Mouse (Mus musculus) limb, embryonic 12.5 days (tissue): ENCODE results near the gene Ier3. TPM values are rescaled to one million over a fixed set of nuclear protein-coding genes. Genes with fewer than 3 reads are reported as not detected.

ENCODE experiments used
- ATAC-seq: fragments of 200-750 bp; cut with Nextera tagmentation; 2 replicates; pipeline ENCODE4 v1.8.0; 2017; ENCODE audit warnings: low read depth, moderate TSS enrichment; ENCODE audit not compliant: insufficient number of reproducible peaks, insufficient read depth, low FRiP score, low TSS enrichment
- H3K27ac ChIP-seq: fragments of 300-500 bp; sonication (generic); 2 replicates; pipeline ENCODE4 v1.5.1; 2016; ENCODE audit warnings: mild to moderate bottlenecking, moderate library complexity
- H3K27me3 ChIP-seq: fragments of 300-500 bp; sonication (generic); 2 replicates; pipeline ENCODE4 v1.6.1; 2016; ENCODE audit warnings: mild to moderate bottlenecking, moderate library complexity
- H3K36me3 ChIP-seq: fragments of 300-500 bp; sonication (generic); 2 replicates; pipeline ENCODE4 v1.6.1; 2016; ENCODE audit warnings: mild to moderate bottlenecking, moderate library complexity
- H3K4me1 ChIP-seq: fragments of 300-500 bp; sonication (generic); replicated peaks from 2 replicates; pipeline ENCODE4 v1.6.1; 2016
- H3K4me2 ChIP-seq: fragments of 300-500 bp; sonication (generic); 2 replicates; pipeline ENCODE4 v1.6.1; 2016; ENCODE audit warnings: mild to moderate bottlenecking, moderate library complexity
- H3K4me3 ChIP-seq: fragments of 300-500 bp; sonication (generic); replicated peaks from 2 replicates; pipeline ENCODE4 v1.5.1; 2016; ENCODE audit warnings: mild to moderate bottlenecking
- H3K9ac ChIP-seq: fragments of 300-500 bp; sonication (generic); replicated peaks from 2 replicates; pipeline ENCODE4 v1.6.1; 2016; ENCODE audit warnings: mild to moderate bottlenecking, moderate library complexity
- H3K9me3 ChIP-seq: fragments of 300-500 bp; sonication (generic); 2 replicates; pipeline ENCODE4 v1.6.1; 2016; ENCODE audit warnings: mild to moderate bottlenecking, moderate library complexity
- WGBS: fragments of 180-500 bp; shearing (Covaris S2); methylation state at CpG from one replicate; pipeline ENCODE4 v1.1.7; 2016; 5-methylcytosine and 5-hydroxymethylcytosine counted together
- polyA plus RNA-seq: library from polyadenylated mRNA; unstranded; fragments of >200 nt; fragmentation: Nextera tagmentation; extraction: Ambion mirVana; gene quantifications from 2 replicates; pipeline ENCODE4 v1.2.1, GENCODE M21; 2016

Gene Ier3
- polyA plus RNA-seq, 1 experiment from 2014 or later: 9.9 TPM

DNA sequence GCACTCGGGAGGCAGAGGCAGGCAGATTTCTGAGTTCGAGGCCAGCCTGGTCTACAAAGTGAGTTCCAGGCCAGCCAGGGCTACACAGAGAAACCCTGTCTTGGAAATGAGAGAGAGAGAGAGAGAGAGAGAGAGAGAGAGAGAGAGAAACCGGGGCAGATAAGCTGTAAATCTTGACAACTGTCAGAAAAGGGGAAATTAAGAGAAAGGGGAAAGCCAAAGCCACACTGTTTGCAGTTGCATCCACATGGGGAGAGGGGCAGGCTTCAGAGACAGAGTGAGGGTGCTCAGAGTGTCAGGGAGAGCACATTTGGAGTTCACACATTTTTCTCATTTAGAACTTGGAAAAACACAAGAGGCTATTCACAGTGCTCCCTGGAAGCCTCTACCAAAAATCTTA is 33.5 kb upstream of the Ier3 start:
- no peak overlapping the region for H3K4me3 ChIP-seq
- 74% methylated on average over 3 of the region's 3 CpGs for WGBS
- no peaks in the 10 kb centered on the region for H3K4me1 ChIP-seq
- H3K9ac ChIP-seq: no peak overlapping the region
- ATAC-seq: no peak
- no peaks in the 10 kb centered on the region for H3K9me3 ChIP-seq
- H3K27me3 ChIP-seq: no peaks in the 10 kb centered on the region
- H3K27ac ChIP-seq: no peak overlapping the region
- H3K36me3 ChIP-seq: no peaks in the 10 kb centered on the region
- no peak overlapping the region for H3K4me2 ChIP-seq

DNA sequence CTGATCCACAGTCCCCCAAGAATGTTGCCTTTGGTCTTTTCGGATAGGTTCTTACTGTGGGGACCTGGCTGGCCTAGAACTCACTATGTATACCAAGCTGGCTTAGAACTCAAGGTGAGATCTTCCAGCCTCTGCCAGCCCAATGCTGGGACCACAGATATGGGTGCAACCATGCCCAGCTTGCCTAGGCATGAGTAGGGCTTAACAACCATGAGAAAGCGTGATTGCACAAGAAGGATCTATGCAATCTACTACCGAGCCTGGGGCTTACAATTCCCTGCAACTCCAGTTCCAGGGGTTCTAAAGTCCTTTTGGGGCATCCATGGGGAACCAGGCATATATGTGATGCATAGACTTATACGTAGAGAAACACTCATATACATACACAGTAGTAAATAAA is 30.6 kb upstream of the Ier3 start:
- H3K4me1 ChIP-seq: no peaks in the 10 kb centered on the region
- no peak overlapping the region for H3K4me2 ChIP-seq
- H3K36me3 ChIP-seq: no peaks in the 10 kb centered on the region
- H3K27me3 ChIP-seq: no peaks in the 10 kb centered on the region
- no peaks in the 10 kb centered on the region for H3K9me3 ChIP-seq
- H3K27ac ChIP-seq: no peak overlapping the region
- ATAC-seq: no peak
- 89% methylated on average over 4 of the region's 4 CpGs for whole genome bisulfite sequencing
- no peak overlapping the region for H3K4me3 ChIP-seq
- no peak overlapping the region for H3K9ac ChIP-seq

DNA sequence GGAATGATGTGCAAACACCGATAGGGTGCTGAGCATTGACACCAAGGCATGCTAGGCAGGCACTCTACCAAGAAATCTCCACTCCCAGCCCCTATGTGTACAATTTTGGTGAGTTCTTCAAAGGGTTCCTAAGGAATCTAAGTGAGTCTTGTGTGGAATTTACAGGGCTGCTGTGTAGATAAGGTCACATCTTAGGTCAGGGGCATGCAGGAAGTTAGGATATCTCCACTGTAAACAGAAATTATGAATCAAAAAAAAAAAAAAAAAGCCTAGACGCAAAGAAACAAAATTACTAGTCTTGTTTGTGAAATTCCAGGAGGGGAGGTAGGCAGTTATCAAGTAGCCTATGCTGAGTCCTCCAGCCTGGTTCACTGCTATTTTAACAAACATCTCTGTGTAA is 28.6 kb upstream of the Ier3 start:
- Histone ChIP-seq H3K4me3 (no peak overlapping the region), H3K4me2 (no peak overlapping the region), H3K27me3 (no peaks in the 10 kb centered on the region), H3K27ac (no peak overlapping the region), H3K4me1 (no peaks in the 10 kb centered on the region), H3K9me3 (no peaks in the 10 kb centered on the region), H3K36me3 (no peaks in the 10 kb centered on the region), H3K9ac (no peak overlapping the region)
- ATAC-seq: no peak
- 86% methylated on average over 2 of the region's 2 CpGs for WGBS

DNA sequence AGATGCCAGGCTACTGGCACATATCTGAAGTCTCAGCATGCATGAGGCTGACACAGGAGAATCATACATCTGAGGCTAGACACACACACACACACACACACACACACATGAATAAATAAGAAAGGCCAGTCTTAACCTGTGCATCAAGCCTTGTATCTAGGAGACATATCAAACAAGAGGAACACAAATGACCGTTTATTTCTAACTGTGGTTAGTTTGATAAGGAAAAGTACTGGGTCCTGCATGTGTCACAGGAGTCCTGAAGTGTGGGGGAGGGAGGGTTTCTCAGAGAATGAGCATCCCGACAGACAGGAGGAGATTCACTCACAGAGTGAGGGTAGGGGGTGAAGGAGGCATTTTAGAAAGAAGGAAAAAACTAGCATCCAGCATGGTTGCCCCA is 26.4 kb upstream of the Ier3 start:
- WGBS: 50% methylated on average over 2 of the region's 2 CpGs
- no peaks in the 10 kb centered on the region for H3K36me3 ChIP-seq
- H3K27me3 ChIP-seq: no peaks in the 10 kb centered on the region
- no peak overlapping the region for H3K9ac ChIP-seq
- no peak overlapping the region for H3K27ac ChIP-seq
- peaks cover 4% of the 10 kb centered on the region; the same call in 1 of the 2 replicates for H3K9me3 ChIP-seq
- H3K4me2 ChIP-seq: no peak overlapping the region
- H3K4me1 ChIP-seq: no peaks in the 10 kb centered on the region
- no peak for ATAC-seq
- no peak overlapping the region for H3K4me3 ChIP-seq

DNA sequence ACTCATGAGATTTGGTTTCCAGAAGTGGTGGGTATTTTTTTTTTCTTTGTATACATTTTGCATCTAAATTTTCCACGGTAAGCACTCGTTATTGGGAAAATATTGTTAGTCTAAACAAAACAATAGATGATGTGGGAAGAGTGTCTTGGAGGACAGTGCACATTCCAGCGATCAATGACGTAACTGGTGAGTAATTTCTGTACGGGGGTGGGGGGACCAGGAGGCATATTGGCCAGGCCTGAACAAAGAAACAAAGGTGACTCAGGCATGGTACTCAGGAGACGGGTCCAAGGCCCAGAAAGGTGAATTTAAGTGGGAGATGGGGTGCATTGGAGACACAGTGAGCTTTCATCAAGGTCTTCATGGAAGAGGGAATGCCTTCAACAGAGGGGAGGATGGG is 25.8 kb upstream of the Ier3 start:
- Histone ChIP-seq H3K27ac (no peak overlapping the region), H3K4me3 (no peak overlapping the region), H3K36me3 (no peaks in the 10 kb centered on the region), H3K9me3 (peaks cover 4% of the 10 kb centered on the region; the same call in 1 of the 2 replicates), H3K4me2 (no peak overlapping the region), H3K9ac (no peak overlapping the region), H3K4me1 (no peaks in the 10 kb centered on the region), H3K27me3 (no peaks in the 10 kb centered on the region)
- no peak for ATAC-seq
- 85% methylated on average over 6 of the region's 6 CpGs for WGBS

DNA sequence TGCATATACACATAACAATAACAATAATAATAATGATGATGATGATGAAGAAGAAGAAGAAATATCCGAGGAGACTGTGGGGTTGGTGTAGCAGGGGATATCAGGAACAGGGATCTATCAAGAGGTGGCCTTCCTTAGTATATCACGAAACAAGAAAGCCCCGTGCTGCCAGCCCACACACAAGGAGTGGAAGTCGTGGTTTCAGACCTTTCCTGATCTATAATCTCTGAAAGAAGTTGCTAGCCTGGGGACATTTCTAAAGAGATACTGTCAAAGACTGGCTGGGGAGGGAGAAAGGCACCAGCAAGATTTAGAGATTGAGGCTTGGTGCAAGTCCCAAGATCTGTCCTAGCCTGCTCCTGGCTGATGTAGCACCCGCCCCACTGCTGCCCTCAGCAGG is 24.6 kb upstream of the Ier3 start:
- no peaks in the 10 kb centered on the region for H3K4me1 ChIP-seq
- H3K4me3 ChIP-seq: no peak overlapping the region
- no peak for ATAC-seq
- H3K9ac ChIP-seq: no peak overlapping the region
- no peaks in the 10 kb centered on the region for H3K27me3 ChIP-seq
- no peak overlapping the region for H3K4me2 ChIP-seq
- no peak overlapping the region for H3K27ac ChIP-seq
- no peaks in the 10 kb centered on the region for H3K36me3 ChIP-seq
- 76% methylated on average over 5 of the region's 5 CpGs for WGBS
- H3K9me3 ChIP-seq: peaks cover 4% of the 10 kb centered on the region; the same call in 1 of the 2 replicates

DNA sequence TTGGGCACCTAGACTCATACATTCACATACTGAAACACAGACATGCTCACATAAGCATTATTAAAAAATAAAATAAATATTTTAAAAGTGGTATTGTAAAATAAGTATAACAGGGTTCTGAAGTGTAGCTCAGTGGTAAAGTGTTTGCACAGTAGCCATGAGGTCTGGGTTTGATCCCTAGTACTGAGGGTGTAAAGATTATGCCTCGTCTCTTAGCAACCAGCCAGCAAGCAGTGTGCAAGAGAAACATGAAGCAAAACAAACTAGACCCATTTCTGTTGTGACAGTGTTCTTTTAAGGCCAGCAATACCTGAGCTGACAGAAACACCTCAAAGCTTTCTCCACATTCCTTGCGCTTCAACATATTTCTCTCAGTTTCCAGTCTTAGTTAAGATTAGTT is 20.6 kb upstream of the Ier3 start:
- WGBS: 79% methylated on average over 2 of the region's 2 CpGs
- Histone ChIP-seq H3K9me3 (peaks cover 4% of the 10 kb centered on the region; the same call in 1 of the 2 replicates), H3K9ac (no peak overlapping the region), H3K4me2 (no peak overlapping the region), H3K4me1 (no peaks in the 10 kb centered on the region), H3K4me3 (no peak overlapping the region), H3K27me3 (no peaks in the 10 kb centered on the region), H3K36me3 (no peaks in the 10 kb centered on the region), H3K27ac (no peak overlapping the region)
- ATAC-seq: no peak

DNA sequence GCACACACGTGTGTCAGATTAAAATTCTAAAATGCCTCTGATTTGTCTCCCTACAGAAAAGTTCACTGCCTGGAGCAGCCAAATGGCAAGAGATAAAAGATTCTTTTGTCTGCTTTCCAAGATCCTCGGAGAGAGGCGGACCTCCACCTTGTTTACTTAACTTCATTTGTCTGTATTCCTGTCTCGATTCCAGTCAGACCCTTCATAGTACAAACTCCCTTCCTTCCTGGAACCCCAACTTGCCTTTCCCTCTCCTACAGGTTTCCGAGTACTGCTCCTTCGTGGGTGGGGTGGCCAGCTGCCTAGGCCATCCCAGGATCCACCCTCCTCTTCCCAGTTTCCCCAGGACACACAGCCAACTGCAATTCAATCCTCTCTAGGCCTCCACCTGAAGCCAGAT is 18.5 kb upstream of the Ier3 start:
- no peak overlapping the region for H3K27ac ChIP-seq

DNA sequence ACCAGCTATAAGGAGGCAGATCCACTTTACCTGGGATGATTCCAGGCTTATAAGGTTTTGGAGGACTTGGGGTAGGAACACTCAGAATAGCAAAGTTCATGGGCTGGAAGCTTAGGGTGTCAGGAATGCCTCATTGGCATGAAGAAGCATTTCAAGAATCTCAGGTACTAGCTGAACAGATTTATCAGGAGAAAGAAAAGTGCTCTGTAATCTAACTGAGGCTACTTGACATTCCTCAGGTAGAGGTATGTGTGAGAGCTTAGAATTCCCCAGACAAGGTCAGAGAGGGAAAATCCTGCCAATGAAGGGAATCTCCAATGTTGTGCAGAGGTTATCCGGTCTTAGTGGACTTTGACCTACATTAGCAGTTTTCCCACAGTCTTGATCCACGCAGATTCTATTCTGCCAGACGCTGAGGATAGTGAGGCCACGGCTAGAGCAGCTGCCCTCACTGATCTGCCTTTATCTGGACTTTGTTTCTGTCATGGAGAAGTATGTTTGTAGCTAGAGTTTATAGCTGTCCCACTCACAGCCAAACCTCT is 17.6 kb upstream of the Ier3 start:
- H3K27me3 ChIP-seq: no peaks in the 10 kb centered on the region
- no peaks in the 10 kb centered on the region for H3K36me3 ChIP-seq
- WGBS: 82% methylated on average over 4 of the region's 4 CpGs
- no peak overlapping the region for H3K4me3 ChIP-seq
- H3K4me1 ChIP-seq: no peaks in the 10 kb centered on the region
- no peak overlapping the region for H3K4me2 ChIP-seq
- H3K27ac ChIP-seq: no peak overlapping the region
- H3K9me3 ChIP-seq: no peaks in the 10 kb centered on the region
- H3K9ac ChIP-seq: no peak overlapping the region
- no peak for ATAC-seq

More for the DNA sequence above, 18.5 kb upstream of the Ier3 start:
- ATAC-seq: no peak
- no peaks in the 10 kb centered on the region for H3K36me3 ChIP-seq
- H3K4me1 ChIP-seq: no peaks in the 10 kb centered on the region
- H3K9me3 ChIP-seq: peaks cover 4% of the 10 kb centered on the region; the same call in 1 of the 2 replicates
- no peak overlapping the region for H3K4me2 ChIP-seq
- H3K27me3 ChIP-seq: no peaks in the 10 kb centered on the region
- 78% methylated on average over 6 of the region's 6 CpGs for WGBS
- no peak overlapping the region for H3K9ac ChIP-seq
- H3K4me3 ChIP-seq: no peak overlapping the region

DNA sequence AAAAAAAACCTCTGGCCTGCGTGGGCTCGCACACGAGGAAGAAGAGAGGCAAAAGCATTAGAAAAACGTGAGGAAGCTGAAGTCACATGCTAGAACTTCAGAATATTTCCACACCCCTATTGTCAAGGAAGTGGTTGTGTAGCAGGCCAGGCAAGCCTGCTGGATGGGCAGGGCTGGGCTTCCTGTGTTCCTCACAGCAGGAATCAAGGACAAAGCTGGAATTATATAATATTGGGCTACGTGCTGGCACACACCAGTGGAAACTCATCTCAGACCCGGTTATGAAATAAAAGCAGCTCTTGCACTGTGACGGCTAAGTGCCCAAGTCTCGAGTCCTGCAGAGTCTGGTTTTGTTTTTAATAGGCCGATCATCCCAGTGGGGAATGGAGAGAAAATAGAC is 13.4 kb upstream of the Ier3 start:
- Histone ChIP-seq H3K27ac (no peak overlapping the region), H3K9ac (no peak overlapping the region), H3K4me2 (no peak overlapping the region), H3K27me3 (no peaks in the 10 kb centered on the region), H3K36me3 (no peaks in the 10 kb centered on the region), H3K4me1 (peaks cover 4% of the 10 kb centered on the region; the same call in 1 of the 2 replicates), H3K4me3 (no peak overlapping the region), H3K9me3 (no peaks in the 10 kb centered on the region)
- no peak for ATAC-seq
- WGBS: 72% methylated on average over 9 of the region's 9 CpGs

DNA sequence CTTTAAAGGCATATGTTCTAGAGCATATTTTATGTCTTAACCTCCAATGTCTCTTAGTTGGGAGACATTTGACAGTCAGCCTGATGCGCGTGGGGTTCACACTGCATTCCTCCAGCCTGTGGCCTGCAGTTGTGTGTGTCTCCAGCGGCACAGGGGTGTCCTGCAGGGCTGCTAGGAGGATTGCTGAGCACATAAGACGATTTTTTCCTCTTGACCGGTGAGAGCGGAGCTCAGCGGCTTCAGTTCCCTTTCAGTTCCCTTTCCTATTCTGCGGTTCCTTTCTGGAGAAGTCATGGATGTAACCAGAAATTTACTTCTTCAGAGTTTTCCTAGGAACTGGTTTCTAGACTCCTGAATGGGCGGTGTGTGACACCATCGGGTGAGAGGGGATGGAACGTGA is 12.1 kb upstream of the Ier3 start:
- Histone ChIP-seq H3K4me3 (no peak overlapping the region), H3K27me3 (no peaks in the 10 kb centered on the region), H3K27ac (no peak overlapping the region), H3K9me3 (no peaks in the 10 kb centered on the region), H3K4me2 (no peak overlapping the region), H3K36me3 (no peaks in the 10 kb centered on the region), H3K4me1 (peaks cover 9% of the 10 kb centered on the region), H3K9ac (no peak overlapping the region)
- no peak for ATAC-seq
- WGBS: 87% methylated on average over 11 of the region's 11 CpGs

DNA sequence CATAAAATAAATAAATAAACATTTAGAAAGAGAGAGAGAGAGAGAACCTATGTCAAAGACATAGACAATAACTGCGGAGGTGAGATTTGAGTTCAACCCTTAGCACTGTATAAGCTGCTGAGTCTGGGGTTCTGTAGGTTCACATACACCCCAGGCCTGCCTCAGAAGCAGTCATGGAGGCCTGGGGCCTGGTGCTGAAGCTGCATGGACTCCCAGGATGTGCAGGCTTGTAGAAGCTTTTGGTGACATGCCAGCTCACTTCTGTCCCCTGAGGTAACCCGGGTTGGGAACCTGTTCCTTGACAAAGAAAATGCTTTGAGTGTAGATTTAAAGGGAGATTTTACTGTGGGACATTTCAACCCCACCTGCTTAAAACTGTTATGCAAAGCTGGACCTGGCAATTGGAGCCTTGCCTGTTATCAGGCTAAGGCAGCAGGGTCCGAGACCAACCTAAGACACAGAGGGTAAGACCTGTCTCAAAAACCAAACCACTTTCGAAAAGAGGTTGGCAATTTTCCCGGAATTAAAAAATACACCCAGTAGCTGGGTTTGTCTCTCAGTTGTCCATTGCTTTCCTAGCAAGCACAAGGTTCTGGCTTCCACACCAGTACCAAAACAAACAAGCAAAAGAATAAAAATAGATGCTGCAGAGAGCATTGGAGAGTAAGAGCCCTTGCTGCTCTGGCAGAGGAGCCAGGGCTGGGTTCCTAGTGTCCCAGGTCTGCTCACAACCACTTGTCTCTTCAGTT is 10.4 kb upstream of the Ier3 start:
- Histone ChIP-seq H3K9ac (no peak overlapping the region), H3K4me3 (no peak overlapping the region), H3K27me3 (no peaks in the 10 kb centered on the region), H3K4me2 (no peak overlapping the region), H3K36me3 (no peaks in the 10 kb centered on the region), H3K27ac (no peak overlapping the region), H3K4me1 (peaks cover 10% of the 10 kb centered on the region), H3K9me3 (no peaks in the 10 kb centered on the region)
- WGBS: 86% methylated on average over 5 of the region's 5 CpGs
- no peak for ATAC-seq
